Mouse (Mus musculus) left cerebral cortex, postnatal 4 days (tissue): ENCODE results near the gene Gm2a. TPM values are rescaled to one million over a fixed set of nuclear protein-coding genes. Genes with fewer than 3 reads are reported as not detected.

Experiments
- total RNA-seq, 2 experiments: library from RNA; stranded (reverse); gene quantifications; 2 replicates each; pipeline ENCODE4 v1.2.3; 2021

Gm2a gene
- total RNA-seq, 2 experiments from 2014 or later: 31.0 to 32.2 TPM

Other genes starting within 250 kb of the Gm2a start
- gene Lyrm7, start 237.2 kb upstream of the Gm2a start, total RNA-seq: 10 to 100 TPM; 17.5 to 26.2 TPM
- 100 to 1,000 TPM; 364 to 423 TPM for gene Hint1, start 231.7 kb upstream of the Gm2a start, total RNA-seq
- 1 to 10 TPM; 5.1 to 9.6 TPM for gene Gpx3, start 195.7 kb upstream of the Gm2a start, total RNA-seq
- gene Tnip1, start 135.2 kb upstream of the Gm2a start, total RNA-seq: 10 to 100 TPM; 22.8 to 24.9 TPM
- 10 to 100 TPM; 70.0 to 70.2 TPM for gene Anxa6, start 64.7 kb upstream of the Gm2a start, total RNA-seq
- gene Ccdc69, start 20.0 kb upstream of the Gm2a start, total RNA-seq: not detected
- gene Slc36a3, start 53.6 kb downstream of the Gm2a start, total RNA-seq: not detected
- gene Slc36a2, start 87.0 kb downstream of the Gm2a start, total RNA-seq: under 1 TPM in 1 of 2 experiments, not detected in 1; 0.52 TPM
- gene Slc36a1, start 106.2 kb downstream of the Gm2a start, total RNA-seq: 10 to 100 TPM; 33.5 to 41.3 TPM
- gene Fat2, start 238.4 kb downstream of the Gm2a start, total RNA-seq: under 1 TPM; 0.70 to 0.86 TPM